Mouse (Mus musculus): ENCODE measurements around the gene Cfap100.

Cfap100 gene

GRCm38 (mm10) chr6:90381465-90381864 is 47.1 kb downstream of the Cfap100 start:
- DNase-seq (ENCODE audit: low read depth, low spot score), result no peak

GRCm38 (mm10) chr6:90377708-90378107 is 50.9 kb downstream of the Cfap100 start:
- DNase-seq (ENCODE audit: low read depth, low spot score), result no peak

- no peak for DNase-seq (ENCODE audit: low read depth, low spot score)
Measured at GRCm38 (mm10) chr6:90374647-90375046, 54.0 kb downstream of the Cfap100 start.

DNA sequence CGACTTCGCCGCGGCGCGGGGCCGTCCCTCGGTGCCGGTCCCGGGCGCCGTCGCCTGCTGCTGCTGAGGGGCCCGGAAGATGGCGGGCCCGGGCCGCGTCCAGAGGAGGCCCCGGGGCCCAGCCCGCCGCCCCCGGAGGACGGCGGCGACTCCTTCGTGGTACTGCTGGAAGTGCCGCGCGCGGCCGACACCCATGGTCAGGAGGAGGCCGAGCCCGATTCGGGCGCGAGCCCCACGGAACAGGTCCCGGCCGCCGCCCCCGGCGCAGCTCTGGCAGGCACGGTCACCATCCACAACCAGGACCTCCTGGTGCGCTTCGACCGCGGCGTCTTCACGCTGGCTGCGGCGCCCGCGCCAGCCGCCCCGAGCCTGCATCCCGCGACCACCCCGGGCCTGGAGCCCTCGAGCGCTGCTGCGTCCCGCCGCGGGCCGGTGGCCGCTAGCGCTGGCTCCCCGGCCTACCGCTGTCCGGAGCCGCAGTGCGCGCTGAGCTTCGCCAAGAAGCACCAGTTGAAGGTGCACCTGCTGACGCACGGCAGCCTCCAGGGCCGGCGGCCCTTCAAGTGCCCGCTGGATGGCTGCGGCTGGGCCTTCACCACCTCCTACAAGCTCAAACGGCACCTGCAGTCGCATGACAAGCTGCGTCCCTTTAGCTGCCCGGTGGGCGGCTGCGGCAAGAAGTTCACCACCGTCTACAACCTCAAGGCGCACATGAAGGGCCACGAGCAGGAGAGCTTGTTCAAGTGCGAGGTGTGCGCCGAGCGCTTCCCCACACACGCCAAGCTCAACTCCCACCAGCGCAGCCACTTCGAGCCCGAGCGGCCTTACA is 58.7 kb downstream of the Cfap100 start:
- DNase-seq (ENCODE audit: low read depth, low spot score), result peak; percentile 8

DNA sequence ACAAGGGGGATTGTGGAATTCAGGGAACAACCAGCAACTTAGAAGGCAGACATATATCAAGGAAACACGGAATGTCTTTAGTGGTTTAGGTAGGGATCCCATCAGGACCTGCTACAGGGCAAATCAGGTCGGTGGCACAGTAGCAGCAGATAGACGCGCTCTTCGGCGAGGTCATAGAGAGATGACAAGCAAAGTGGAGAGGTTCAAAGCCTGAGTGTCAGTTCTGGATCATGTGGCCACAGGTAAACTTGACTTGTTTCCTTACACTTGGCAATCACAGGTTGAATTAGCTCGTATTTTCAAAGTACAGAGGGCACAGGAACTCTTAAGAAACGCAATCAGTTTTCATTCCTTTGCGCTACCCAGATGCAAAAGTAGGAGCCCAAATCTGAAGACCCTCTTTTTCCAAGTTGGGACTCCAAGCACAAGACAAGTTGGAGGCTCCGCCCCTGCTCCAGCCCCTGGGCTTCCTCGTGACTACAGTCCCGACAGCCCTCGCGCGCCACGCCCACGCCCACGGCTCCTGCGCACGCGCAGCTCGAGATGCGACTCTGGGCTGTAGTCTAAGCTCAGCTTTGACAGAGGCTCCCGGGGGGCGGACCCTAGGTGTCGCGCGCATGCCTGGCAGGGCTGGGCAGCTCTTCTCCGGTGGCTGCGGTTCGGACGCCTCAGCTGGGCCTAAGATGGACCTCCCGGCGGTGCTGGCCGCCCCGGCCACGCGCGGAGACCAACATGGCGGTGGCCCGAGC is 59.4 kb downstream of the Cfap100 start, which contains the start of gene Zxdc:
Gene Zxdc, plus strand, starts transcription at position 517 of the 749 bp plus-strand sequence.
- DNase-seq (ENCODE audit: low read depth, low spot score), result peak; percentile 93

DNA sequence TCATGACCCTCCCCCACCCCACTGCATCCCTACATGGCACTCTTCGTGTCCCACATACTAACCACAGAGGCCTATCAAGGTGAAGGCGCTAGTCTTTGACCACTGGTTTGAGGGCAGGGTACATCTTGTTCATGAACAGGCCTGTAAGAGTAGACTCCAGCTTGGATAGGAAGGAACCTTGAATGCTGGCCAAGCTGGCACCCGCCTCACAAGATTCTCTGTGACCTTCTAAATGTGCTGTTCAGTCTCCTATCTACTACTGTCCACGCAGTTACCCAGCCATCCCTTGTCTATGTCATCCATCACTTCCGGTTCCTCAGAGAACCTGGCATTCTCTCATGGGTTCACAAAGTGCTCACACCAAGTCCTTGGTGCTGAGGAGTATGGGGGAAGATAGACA is 65.3 kb downstream of the Cfap100 start:
- no peak for DNase-seq (ENCODE audit: low read depth, low spot score)

- DNase-seq (ENCODE audit: low read depth, low spot score), result no peak
Measured at GRCm38 (mm10) chr6:90360922-90361614, 67.5 kb downstream of the Cfap100 start.

GRCm38 (mm10) chr6:90360024-90360781 is 68.4 kb downstream of the Cfap100 start:
- DNase-seq (ENCODE audit: low read depth, low spot score), result peak; percentile 14

DNA sequence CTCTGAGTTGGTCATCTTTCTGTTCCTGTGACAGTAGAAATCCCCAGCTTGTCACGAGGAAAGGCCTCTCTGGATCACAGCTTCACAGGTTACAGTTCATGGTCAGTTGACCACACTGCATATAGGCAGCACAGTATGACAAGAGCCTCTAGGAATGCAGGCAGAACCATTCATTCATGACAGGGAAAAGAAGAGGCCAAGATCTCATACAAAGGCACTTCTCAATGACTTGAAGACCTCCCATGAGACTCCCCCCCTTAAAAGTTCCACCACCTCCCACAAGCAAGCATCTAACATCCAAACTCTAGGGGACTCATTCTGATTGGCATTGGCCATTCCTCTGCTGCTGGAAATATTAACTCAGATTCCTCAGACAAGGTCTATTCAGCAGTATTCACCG is 69.2 kb downstream of the Cfap100 start:
- DNase-seq (ENCODE audit: low read depth, low spot score), result no peak

DNA sequence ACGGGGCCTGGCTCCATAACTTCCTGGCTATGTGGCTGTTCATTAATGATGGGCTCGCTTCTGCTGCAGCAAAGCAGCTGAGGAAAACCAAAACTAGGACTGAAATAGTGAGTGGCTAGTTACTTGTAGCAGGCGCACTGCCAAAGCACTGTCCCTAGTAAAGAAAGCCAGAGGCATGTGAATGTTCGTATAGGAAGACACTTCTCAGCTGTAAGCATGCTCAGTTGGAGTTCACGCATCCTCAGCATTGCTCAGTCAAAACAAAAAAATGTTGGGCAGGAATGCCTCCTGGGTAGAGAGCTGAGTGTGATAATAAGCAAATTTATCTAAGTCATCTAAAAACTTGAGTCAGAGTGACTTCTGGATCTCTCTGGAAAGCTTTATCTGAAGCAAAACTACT is 70.5 kb downstream of the Cfap100 start:
- DNase-seq (ENCODE audit: low read depth, low spot score), result no peak
